Mouse (Mus musculus) spleen, postnatal 36 days (tissue): ENCODE results near the gene Rps3a1.
A peak's percentile ranks its signal among the peaks of the same experiment; 100 is the strongest.

Experiments used
- DNase-seq, 2 experiments: peaks; one replicate each; pipeline ENCODE4 v3.0.0; 2022; ENCODE audit warnings: low spot score in 2 of 2, mixed read lengths in 1 of 2

Rps3a1 gene

GRCm38 (mm10) chr3:86142263-86142933, at the start of gene Rps3a1:
Gene Rps3a1 (minus strand): TSS chr3:86142702.
- DNase-seq = peak; percentile 98 to 99

GRCm38 (mm10) chr3:86187736-86188389, 45.4 kb upstream of the Rps3a1 start:
- no peak for DNase-seq

- no peak for DNase-seq
These were observed 42.0 kb upstream of the Rps3a1 start for GRCm38 (mm10) chr3:86184546-86184945.

- DNase-seq = no peak
These were observed 38.6 kb upstream of the Rps3a1 start for GRCm38 (mm10) chr3:86181107-86181506.

- DNase-seq = no peak
These were observed 37.2 kb upstream of the Rps3a1 start for GRCm38 (mm10) chr3:86179714-86180113.

GRCm38 (mm10) chr3:86168841-86169425, 26.4 kb upstream of the Rps3a1 start:
- no peak for DNase-seq

GRCm38 (mm10) chr3:86149521-86149920, 7.0 kb upstream of the Rps3a1 start:
- no peak for DNase-seq

- DNase-seq = peak; percentile 61 to 64
These were observed 6.6 kb upstream of the Rps3a1 start for GRCm38 (mm10) chr3:86149063-86149462.

- peak; percentile 4 to 17 for DNase-seq
These were observed 841 bp upstream of the Rps3a1 start for GRCm38 (mm10) chr3:86143343-86143742.

GRCm38 (mm10) chr3:86142934-86143317, 424 bp upstream of the Rps3a1 start:
- no peak for DNase-seq

- DNase-seq = no peak
These were observed 628 bp downstream of the Rps3a1 start for GRCm38 (mm10) chr3:86141886-86142262.

- DNase-seq = no peak
These were observed 1.1 kb downstream of the Rps3a1 start for GRCm38 (mm10) chr3:86141366-86141765.

- no peak for DNase-seq
These were observed 2.8 kb downstream of the Rps3a1 start for GRCm38 (mm10) chr3:86139660-86140059.

- DNase-seq = no peak
These were observed 5.4 kb downstream of the Rps3a1 start for GRCm38 (mm10) chr3:86136936-86137574.

GRCm38 (mm10) chr3:86135886-86136563, 6.5 kb downstream of the Rps3a1 start:
- no peak for DNase-seq

GRCm38 (mm10) chr3:86134939-86135638, 7.4 kb downstream of the Rps3a1 start:
- no peak for DNase-seq

GRCm38 (mm10) chr3:86129757-86130156, 12.7 kb downstream of the Rps3a1 start:
- DNase-seq = peak; percentile 27 to 42

GRCm38 (mm10) chr3:86123251-86123746, 19.2 kb downstream of the Rps3a1 start:
- no peak for DNase-seq

- DNase-seq = no peak
These were observed 20.3 kb downstream of the Rps3a1 start for GRCm38 (mm10) chr3:86122156-86122555.

- DNase-seq = no peak
These were observed 23.1 kb downstream of the Rps3a1 start for GRCm38 (mm10) chr3:86119237-86119932.

- DNase-seq = no peak
These were observed 25.6 kb downstream of the Rps3a1 start for GRCm38 (mm10) chr3:86116951-86117350.
